Mouse (Mus musculus) mature B cell (primary cell): Measurements from ENCODE around the gene Zfp568.

Experiments used
- in situ Hi-C: fragments of 300-500 bp; cut with MboI; formaldehyde crosslinking; loops from 2 replicates; pipeline ENCODE4 v1.14.3; 2019

The Zfp568 gene

GRCm38 (mm10) chr7:29989031-29989430, 5.3 kb downstream of the Zfp568 start:
- in situ Hi-C loops, result no loop called here

- in situ Hi-C loops, result no loop called here
Measured at GRCm38 (mm10) chr7:29992698-29993097, 8.9 kb downstream of the Zfp568 start.

GRCm38 (mm10) chr7:29993340-29993739, 9.6 kb downstream of the Zfp568 start:
- in situ Hi-C loops, result no loop called here

- in situ Hi-C loops, result no loop called here
Measured at GRCm38 (mm10) chr7:29995134-29995533, 11.4 kb downstream of the Zfp568 start.

GRCm38 (mm10) chr7:30000601-30001000, 16.8 kb downstream of the Zfp568 start:
- in situ Hi-C loops, result no loop called here

GRCm38 (mm10) chr7:30007601-30008000, 23.8 kb downstream of the Zfp568 start:
- in situ Hi-C loops, result no loop called here

GRCm38 (mm10) chr7:30008020-30008690, 24.4 kb downstream of the Zfp568 start:
- in situ Hi-C loops, result no loop called here

GRCm38 (mm10) chr7:30009321-30010085, 25.7 kb downstream of the Zfp568 start:
- in situ Hi-C loops, result no loop called here

- in situ Hi-C loops, result no loop called here
Measured at GRCm38 (mm10) chr7:30010551-30011195, 26.9 kb downstream of the Zfp568 start.

- in situ Hi-C loops, result no loop called here
Measured at GRCm38 (mm10) chr7:30012956-30013363, 29.2 kb downstream of the Zfp568 start.

- in situ Hi-C loops, result no loop called here
Measured at GRCm38 (mm10) chr7:30017226-30017625, 33.5 kb downstream of the Zfp568 start.

GRCm38 (mm10) chr7:30019543-30019942, 35.8 kb downstream of the Zfp568 start:
- in situ Hi-C loops, result no loop called here

- in situ Hi-C loops, result no loop called here
Measured at GRCm38 (mm10) chr7:30023324-30023723, 39.6 kb downstream of the Zfp568 start.

GRCm38 (mm10) chr7:30023800-30024199, 40.0 kb downstream of the Zfp568 start:
- in situ Hi-C loops, result no loop called here

GRCm38 (mm10) chr7:30025358-30025757, 41.6 kb downstream of the Zfp568 start:
- in situ Hi-C loops, result no loop called here

- in situ Hi-C loops, result no loop called here
Measured at GRCm38 (mm10) chr7:30027331-30027730, 43.6 kb downstream of the Zfp568 start.

GRCm38 (mm10) chr7:30028572-30028971, 44.8 kb downstream of the Zfp568 start:
- in situ Hi-C loops, result no loop called here

- in situ Hi-C loops, result no loop called here
Measured at GRCm38 (mm10) chr7:30030677-30031076, 46.9 kb downstream of the Zfp568 start.

- in situ Hi-C loops, result no loop called here
Measured at GRCm38 (mm10) chr7:30031379-30031778, 47.6 kb downstream of the Zfp568 start.

GRCm38 (mm10) chr7:30034331-30034730, 50.6 kb downstream of the Zfp568 start:
- in situ Hi-C loops, result no loop called here

- in situ Hi-C loops, result no loop called here
Measured at GRCm38 (mm10) chr7:30044354-30044753, 60.6 kb downstream of the Zfp568 start.

GRCm38 (mm10) chr7:30048126-30048525, 64.4 kb downstream of the Zfp568 start:
- in situ Hi-C loops, result no loop called here
